ENCODE assay signal across 8 mouse cellular contexts in genomic region chr9:46150116-46150515, GRCm38 (mm10).
DNase-seq lines count a peak whose midpoint lies in the region; ATAC-seq and TF ChIP-seq lines count a peak whose summit lies in the region.

No protein-coding gene starts in this region.

- no peaks in the 10 kb centered on the region for H3K9me3 ChIP-seq in intestine, postnatal 0 days (ENCODE audit: control insufficient read depth)
- H3K9me3 ChIP-seq in hindbrain, embryonic 13.5 days: no peaks in the 10 kb centered on the region

- no peaks in the 10 kb centered on the region for H3K36me3 ChIP-seq in intestine, postnatal 0 days (ENCODE audit: control insufficient read depth, insufficient read depth)
- no peaks in the 10 kb centered on the region for H3K36me3 ChIP-seq in hindbrain, embryonic 13.5 days

- intact Hi-C loops in gastrocnemius, postnatal 14 days (cut with DNase I; ENCODE audit: low total_unique reads): no loop called here

- H3K27ac ChIP-seq in layer of hippocampus, adult 2 months: peak overlapping the region; percentile 84
- H3K27ac ChIP-seq in intestine, postnatal 0 days (ENCODE audit: low read depth, low read length): peak overlapping the region; percentile 57; the same call in 1 of the 2 replicates
- no peak overlapping the region for H3K27ac ChIP-seq in hindbrain, embryonic 13.5 days

- 58% methylated on average over 7 of the region's 7 CpGs for WGBS in intestine, postnatal 0 days
- WGBS in hindbrain, embryonic 13.5 days: 78% methylated on average over 7 of the region's 7 CpGs

- TF ChIP-seq CTCF in layer of hippocampus, adult 2 months (conservative IDR thresholded peaks at IDR 0.05): no peak
- TF ChIP-seq CTCF in intestine, postnatal 0 days (IDR thresholded peaks at IDR 0.05; ENCODE audit: low read depth): no peak

- H3K4me2 ChIP-seq in intestine, postnatal 0 days (replicated peaks; ENCODE audit: low read depth): no peak overlapping the region
- H3K4me2 ChIP-seq in hindbrain, embryonic 13.5 days: no peak overlapping the region

- no peak overlapping the region for H3K4me3 ChIP-seq in layer of hippocampus, adult 2 months
- H3K4me3 ChIP-seq in intestine, postnatal 0 days (ENCODE audit: low read depth, low read length): no peak overlapping the region
- H3K4me3 ChIP-seq in hindbrain, embryonic 13.5 days: no peak overlapping the region

- no peaks in the 10 kb centered on the region for H3K27me3 ChIP-seq in intestine, postnatal 0 days (replicated peaks; ENCODE audit: control insufficient read depth, insufficient read depth, low read length)
- H3K27me3 ChIP-seq in hindbrain, embryonic 13.5 days: no peaks in the 10 kb centered on the region

- DNase-seq in layer of hippocampus, adult 2 months (ENCODE audit: low spot score in 2 of 2): no peak
- DNase-seq in layer of hippocampus, postnatal 36 days: no peak
- peak; percentile 28 for DNase-seq in fat pad, adult 2 months (ENCODE audit: extremely low read depth, low read depth, low spot score)
- DNase-seq in spleen, postnatal 14 days (ENCODE audit: low spot score in 2 of 2): no peak
- DNase-seq in gastrocnemius, postnatal 14 days: no peak

- ATAC-seq in intestine, postnatal 0 days: no peak
- ATAC-seq in megakaryocyte progenitor cell, adult 5-6 weeks (replicated peaks; ENCODE audit: poor library complexity): 0 out of 2 replicates have a peak, but pooled peaks have one; percentile 23
- ATAC-seq in hindbrain, embryonic 13.5 days (ENCODE audit: low FRiP score): no peak

- H3K4me1 ChIP-seq in intestine, postnatal 0 days (replicated peaks; ENCODE audit: control insufficient read depth, insufficient read depth, low read length): peaks cover 15% of the 10 kb centered on the region
- H3K4me1 ChIP-seq in hindbrain, embryonic 13.5 days (replicated peaks): peaks cover 27% of the 10 kb centered on the region

- H3K9ac ChIP-seq in intestine, postnatal 0 days (ENCODE audit: low read depth, low read length): no peak overlapping the region
- no peak overlapping the region for H3K9ac ChIP-seq in hindbrain, embryonic 13.5 days
